Mouse (Mus musculus): ENCODE data around the gene Casp9. TPM values are rescaled to one million over a fixed set of nuclear protein-coding genes. Genes with fewer than 3 reads are reported as not detected.

Gene Casp9
- polyA plus RNA-seq (2012; rRNA removed) = 19.3 and 21.0 TPM in 2 replicates

DNA sequence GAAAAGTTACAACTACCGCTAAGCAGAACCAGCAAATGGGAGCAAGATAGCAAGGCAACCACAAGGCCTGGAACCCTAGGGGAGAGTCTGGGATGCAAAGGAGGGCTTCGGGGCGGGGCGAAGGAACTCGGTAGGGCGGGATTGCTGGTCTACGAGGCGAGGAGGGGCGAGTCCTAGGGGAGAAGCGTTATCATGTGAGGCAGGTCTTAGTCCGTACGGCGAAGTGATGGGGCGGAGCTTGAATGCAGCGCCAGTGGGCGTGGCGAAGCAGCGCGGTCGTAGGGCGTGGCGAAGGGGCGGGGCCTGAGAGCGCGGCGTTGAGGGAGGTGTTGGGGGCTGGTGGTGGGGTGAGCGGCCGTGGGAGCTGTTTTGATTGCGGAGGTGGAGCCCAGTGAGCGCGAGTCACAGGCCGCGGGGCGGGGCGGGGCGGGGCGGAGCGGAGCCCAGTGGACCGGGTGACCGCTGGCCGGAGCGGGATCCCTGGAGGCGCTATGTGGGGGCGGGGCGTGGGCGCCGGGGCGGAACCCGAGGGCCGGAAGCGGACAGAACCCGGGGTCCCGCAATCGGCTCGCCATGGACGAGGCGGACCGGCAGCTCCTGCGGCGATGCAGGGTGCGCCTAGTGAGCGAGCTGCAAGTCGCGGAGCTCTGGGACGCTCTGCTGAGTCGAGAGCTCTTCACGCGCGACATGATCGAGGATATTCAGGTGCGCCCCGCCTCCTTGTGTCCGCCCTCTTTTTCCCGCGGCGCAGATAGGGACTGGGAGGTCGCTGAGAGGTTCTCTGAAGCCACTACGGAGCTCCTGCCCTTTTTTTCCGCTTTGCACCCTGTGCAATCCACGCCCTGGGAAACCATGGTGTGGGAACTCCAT lies at the start of gene Casp9:
Casp9 (plus strand) TSS at position 331 of the 870 bp plus-strand sequence.

GRCm38 (mm10) chr4:141746578-141747346 lies 46.6 kb upstream of the Casp9 start, which contains the start of gene Agmat:
TSS of gene Agmat (plus strand) at chr4:141746672.

GRCm38 (mm10) chr4:141790524-141790990 lies 2.9 kb upstream of the Casp9 start, which contains the start of gene Dnajc16:
TSS of gene Dnajc16 (minus strand) at chr4:141790931.

DNA sequence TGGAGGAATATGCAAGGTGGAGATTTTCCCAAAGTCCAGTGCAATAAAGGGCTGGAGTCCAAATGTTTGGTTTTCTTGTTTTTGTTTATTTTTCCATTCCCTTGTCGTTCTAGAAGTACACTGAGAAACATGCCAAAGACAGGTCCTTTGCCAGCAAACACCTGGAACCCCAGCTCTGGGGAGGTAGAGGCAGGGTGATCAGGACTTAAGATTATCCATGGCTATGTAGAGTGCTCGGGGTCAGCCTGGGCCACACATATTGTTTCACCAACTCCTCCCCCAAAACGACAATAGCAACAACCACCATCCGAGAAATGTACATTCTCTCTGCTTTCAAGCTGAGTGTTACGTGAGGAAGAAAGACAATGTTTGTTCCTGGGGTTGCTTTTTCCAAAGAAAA lies 32.6 kb downstream of the Casp9 start, which contains the start of gene Cela2a:
Cela2a (minus strand) TSS at position 101 of the 400 bp plus-strand sequence.

DNA sequence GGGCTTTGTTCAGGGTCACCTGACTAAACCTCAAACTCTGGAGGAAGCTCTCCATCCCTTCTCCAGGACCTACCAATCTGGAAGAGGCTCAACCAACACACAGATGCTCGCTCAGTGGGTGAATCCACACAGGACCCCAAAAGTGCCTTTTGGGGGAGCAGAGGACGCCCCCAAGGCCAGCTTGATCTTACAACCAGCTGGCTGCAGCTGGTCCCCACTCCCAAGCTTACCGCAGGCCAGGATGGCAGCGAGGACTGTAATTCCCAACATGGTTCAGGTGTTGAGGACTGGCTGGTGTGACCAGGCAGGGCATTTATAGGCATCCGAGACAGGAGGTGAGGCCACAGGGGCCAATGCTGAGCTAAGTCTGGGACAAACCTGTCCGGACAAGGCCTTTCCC lies 52.6 kb downstream of the Casp9 start, which contains the start of gene Ctrc:
Ctrc (minus strand) TSS at position 361 of the 400 bp plus-strand sequence.

Other genes with a start within 250 kb of the Casp9 start
- 38.0 and 60.0 TPM in 2 replicates for gene Fblim1, start 187.5 kb upstream of the Casp9 start, polyA plus RNA-seq (2012; rRNA removed)
- 0.57 and 0.65 TPM in 2 replicates for gene Tmem82, start 175.0 kb upstream of the Casp9 start, polyA plus RNA-seq (2012; rRNA removed)
- 0.10 and 0.21 TPM in 2 replicates for gene Slc25a34, start 169.8 kb upstream of the Casp9 start, polyA plus RNA-seq (2012; rRNA removed)
- 20.1 and 29.7 TPM in 2 replicates for gene Plekhm2, start 128.7 kb upstream of the Casp9 start, polyA plus RNA-seq (2012; rRNA removed)
- gene Rsc1a1, start 108.0 kb upstream of the Casp9 start, polyA plus RNA-seq (2012; rRNA removed) = 9.8 TPM in 1 of 2 replicates, not detected in the other
- gene Ddi2, start 70.2 kb upstream of the Casp9 start, polyA plus RNA-seq (2012; rRNA removed) = 22.3 and 22.6 TPM in 2 replicates
- gene Agmat, start 46.9 kb upstream of the Casp9 start, polyA plus RNA-seq (2012; rRNA removed) = 0.40 and 0.66 TPM in 2 replicates
- 8.1 and 11.2 TPM in 2 replicates for gene Dnajc16, start 2.7 kb upstream of the Casp9 start, polyA plus RNA-seq (2012; rRNA removed)
- 0.16 TPM in 1 of 2 replicates, not detected in the other for gene Cela2a, start 32.5 kb downstream of the Casp9 start, polyA plus RNA-seq (2012; rRNA removed)
- gene Ctrc, start 52.7 kb downstream of the Casp9 start, polyA plus RNA-seq (2012; rRNA removed) = not detected in 2 replicates
- 42.0 and 42.9 TPM in 2 replicates for gene Efhd2, start 81.3 kb downstream of the Casp9 start, polyA plus RNA-seq (2012; rRNA removed)
- gene Fhad1, start 221.5 kb downstream of the Casp9 start, polyA plus RNA-seq (2012; rRNA removed) = 2.2 and 3.9 TPM in 2 replicates

Data from central nervous system, embryonic 11.5 days (tissue).